Mouse (Mus musculus): ENCODE measurements around the gene Rif1. TPM values are rescaled to one million over a fixed set of nuclear protein-coding genes. Genes with fewer than 3 reads are reported as not detected.

Rif1 gene
- polyA plus RNA-seq, 1 experiment from 2014 or later = 11.8 TPM

- Histone ChIP-seq H3K27ac (ENCODE audit: low read length) (no peak overlapping the region), H3K36me3 (ENCODE audit: control insufficient read depth, insufficient read depth, low read length) (no peaks in the 10 kb centered on the region), H3K9me3 (ENCODE audit: control insufficient read depth, low read length) (no peaks in the 10 kb centered on the region), H3K4me1 (ENCODE audit: control insufficient read depth, insufficient read depth, low read length) (no peaks in the 10 kb centered on the region), H3K4me3 (ENCODE audit: low read length) (no peak overlapping the region), H3K27me3 (replicated peaks; ENCODE audit: control insufficient read depth, insufficient read depth, low read length) (no peaks in the 10 kb centered on the region), H3K9ac (ENCODE audit: low read depth, low read length) (no peak overlapping the region), H3K4me2 (ENCODE audit: low read depth, low read length) (no peak overlapping the region)
- no peak for ATAC-seq
These were observed 15.0 kb upstream of the Rif1 start for GRCm38 (mm10) chr2:52057681-52058080.

GRCm38 (mm10) chr2:52068641-52069040, 4.0 kb upstream of the Rif1 start:
- Histone ChIP-seq H3K4me3 (ENCODE audit: low read length) (no peak overlapping the region), H3K36me3 (ENCODE audit: control insufficient read depth, insufficient read depth, low read length) (no peaks in the 10 kb centered on the region), H3K27me3 (replicated peaks; ENCODE audit: control insufficient read depth, insufficient read depth, low read length) (no peaks in the 10 kb centered on the region), H3K27ac (ENCODE audit: low read length) (no peak overlapping the region), H3K4me1 (ENCODE audit: control insufficient read depth, insufficient read depth, low read length) (peaks cover 3% of the 10 kb centered on the region; the same call in 1 of the 2 replicates), H3K4me2 (ENCODE audit: low read depth, low read length) (no peak overlapping the region), H3K9me3 (ENCODE audit: control insufficient read depth, low read length) (no peaks in the 10 kb centered on the region), H3K9ac (ENCODE audit: low read depth, low read length) (no peak overlapping the region)
- no peak for ATAC-seq
- 76% methylated on average over 1 of the region's 1 CpGs for whole genome bisulfite sequencing

GRCm38 (mm10) chr2:52070816-52071215, 1.8 kb upstream of the Rif1 start:
- H3K9ac ChIP-seq (ENCODE audit: low read depth, low read length) = no peak overlapping the region
- no peaks in the 10 kb centered on the region; the same call in 1 of the 2 replicates for H3K36me3 ChIP-seq (ENCODE audit: control insufficient read depth, insufficient read depth, low read length)
- H3K27me3 ChIP-seq (replicated peaks; ENCODE audit: control insufficient read depth, insufficient read depth, low read length) = no peaks in the 10 kb centered on the region
- H3K4me3 ChIP-seq (ENCODE audit: low read length) = no peak overlapping the region
- 89% methylated on average over 5 of the region's 5 CpGs for WGBS
- no peak overlapping the region for H3K4me2 ChIP-seq (ENCODE audit: low read depth, low read length)
- H3K9me3 ChIP-seq (ENCODE audit: control insufficient read depth, low read length) = no peaks in the 10 kb centered on the region
- no peak for ATAC-seq
- no peak overlapping the region for H3K27ac ChIP-seq (ENCODE audit: low read length)
- H3K4me1 ChIP-seq (ENCODE audit: control insufficient read depth, insufficient read depth, low read length) = peaks cover 3% of the 10 kb centered on the region; the same call in 1 of the 2 replicates

GRCm38 (mm10) chr2:52071241-52071991, 1.2 kb upstream of the Rif1 start:
- Histone ChIP-seq H3K36me3 (ENCODE audit: control insufficient read depth, insufficient read depth, low read length) (no peaks in the 10 kb centered on the region; the same call in 1 of the 2 replicates), H3K4me2 (ENCODE audit: low read depth, low read length) (peak overlapping the region; percentile 72; the same call in 1 of the 2 replicates), H3K9me3 (ENCODE audit: control insufficient read depth, low read length) (no peaks in the 10 kb centered on the region), H3K27me3 (replicated peaks; ENCODE audit: control insufficient read depth, insufficient read depth, low read length) (no peaks in the 10 kb centered on the region), H3K4me3 (ENCODE audit: low read length) (no peak overlapping the region), H3K4me1 (ENCODE audit: control insufficient read depth, insufficient read depth, low read length) (peaks cover 3% of the 10 kb centered on the region; the same call in 1 of the 2 replicates), H3K27ac (ENCODE audit: low read length) (no peak overlapping the region), H3K9ac (ENCODE audit: low read depth, low read length) (no peak overlapping the region)
- ATAC-seq = no peak
- WGBS = 49% methylated on average over 13 of the region's 13 CpGs

GRCm38 (mm10) chr2:52072065-52072490, 554 bp upstream of the Rif1 start:
- no peaks in the 10 kb centered on the region for H3K27me3 ChIP-seq (replicated peaks; ENCODE audit: control insufficient read depth, insufficient read depth, low read length)
- peak overlapping the region; percentile 80; the same call in 1 of the 2 replicates for H3K27ac ChIP-seq (ENCODE audit: low read length)
- H3K36me3 ChIP-seq (ENCODE audit: control insufficient read depth, insufficient read depth, low read length) = no peaks in the 10 kb centered on the region; the same call in 1 of the 2 replicates
- peak overlapping the region; percentile 72 for H3K4me2 ChIP-seq (ENCODE audit: low read depth, low read length)
- H3K4me1 ChIP-seq (ENCODE audit: control insufficient read depth, insufficient read depth, low read length) = peaks cover 3% of the 10 kb centered on the region; the same call in 1 of the 2 replicates
- H3K4me3 ChIP-seq (ENCODE audit: low read length) = peak overlapping the region; percentile 98
- 6% methylated on average over 10 of the region's 10 CpGs for WGBS
- no peaks in the 10 kb centered on the region for H3K9me3 ChIP-seq (ENCODE audit: control insufficient read depth, low read length)
- H3K9ac ChIP-seq (ENCODE audit: low read depth, low read length) = peak overlapping the region; percentile 96
- ATAC-seq = peak; percentile 41

- no peaks in the 10 kb centered on the region for H3K27me3 ChIP-seq (replicated peaks; ENCODE audit: control insufficient read depth, insufficient read depth, low read length)
- peaks cover 3% of the 10 kb centered on the region; the same call in 1 of the 2 replicates for H3K4me1 ChIP-seq (ENCODE audit: control insufficient read depth, insufficient read depth, low read length)
- 1% methylated on average over 55 of the region's 56 CpGs for WGBS
- H3K27ac ChIP-seq (ENCODE audit: low read length) = peak overlapping the region; percentile 80
- H3K9me3 ChIP-seq (ENCODE audit: control insufficient read depth, low read length) = no peaks in the 10 kb centered on the region
- peak overlapping the region; percentile 96 for H3K9ac ChIP-seq (ENCODE audit: low read depth, low read length)
- peak overlapping the region; percentile 72 for H3K4me2 ChIP-seq (ENCODE audit: low read depth, low read length)
- peak; percentile 71 for ATAC-seq
- no peaks in the 10 kb centered on the region; the same call in 1 of the 2 replicates for H3K36me3 ChIP-seq (ENCODE audit: control insufficient read depth, insufficient read depth, low read length)
- H3K4me3 ChIP-seq (ENCODE audit: low read length) = peak overlapping the region; percentile 98
These were observed 691 bp downstream of the Rif1 start for GRCm38 (mm10) chr2:52073141-52073904.

- H3K36me3 ChIP-seq (ENCODE audit: control insufficient read depth, insufficient read depth, low read length) = peaks cover 3% of the 10 kb centered on the region
- H3K27me3 ChIP-seq (replicated peaks; ENCODE audit: control insufficient read depth, insufficient read depth, low read length) = no peaks in the 10 kb centered on the region
- no peaks in the 10 kb centered on the region for H3K9me3 ChIP-seq (ENCODE audit: control insufficient read depth, low read length)
- H3K9ac ChIP-seq (ENCODE audit: low read depth, low read length) = no peak overlapping the region
- no peaks in the 10 kb centered on the region for H3K4me1 ChIP-seq (ENCODE audit: control insufficient read depth, insufficient read depth, low read length)
- no peak overlapping the region for H3K4me3 ChIP-seq (ENCODE audit: low read length)
- 82% methylated on average over 2 of the region's 2 CpGs for WGBS
- no peak for ATAC-seq
- H3K27ac ChIP-seq (ENCODE audit: low read length) = no peak overlapping the region
- no peak overlapping the region for H3K4me2 ChIP-seq (ENCODE audit: low read depth, low read length)
These were observed 6.0 kb downstream of the Rif1 start for GRCm38 (mm10) chr2:52078666-52079065.

GRCm38 (mm10) chr2:52084013-52084412, 11.4 kb downstream of the Rif1 start:
- 93% methylated on average over 3 of the region's 3 CpGs for whole genome bisulfite sequencing
- no peak for ATAC-seq
- no peak overlapping the region for H3K27ac ChIP-seq (ENCODE audit: low read length)
- H3K4me3 ChIP-seq (ENCODE audit: low read length) = no peak overlapping the region
- no peaks in the 10 kb centered on the region for H3K9me3 ChIP-seq (ENCODE audit: control insufficient read depth, low read length)
- H3K4me1 ChIP-seq (ENCODE audit: control insufficient read depth, insufficient read depth, low read length) = no peaks in the 10 kb centered on the region
- no peak overlapping the region for H3K4me2 ChIP-seq (ENCODE audit: low read depth, low read length)
- peaks cover 8% of the 10 kb centered on the region; the same call in 1 of the 2 replicates for H3K36me3 ChIP-seq (ENCODE audit: control insufficient read depth, insufficient read depth, low read length)
- no peaks in the 10 kb centered on the region for H3K27me3 ChIP-seq (replicated peaks; ENCODE audit: control insufficient read depth, insufficient read depth, low read length)
- H3K9ac ChIP-seq (ENCODE audit: low read depth, low read length) = no peak overlapping the region

GRCm38 (mm10) chr2:52084571-52084970, 11.9 kb downstream of the Rif1 start:
- WGBS = 88% methylated on average over 2 of the region's 2 CpGs
- H3K9me3 ChIP-seq (ENCODE audit: control insufficient read depth, low read length) = no peaks in the 10 kb centered on the region
- no peak overlapping the region for H3K27ac ChIP-seq (ENCODE audit: low read length)
- H3K27me3 ChIP-seq (replicated peaks; ENCODE audit: control insufficient read depth, insufficient read depth, low read length) = no peaks in the 10 kb centered on the region
- no peak for ATAC-seq
- H3K36me3 ChIP-seq (ENCODE audit: control insufficient read depth, insufficient read depth, low read length) = peaks cover 8% of the 10 kb centered on the region; the same call in 1 of the 2 replicates
- H3K4me3 ChIP-seq (ENCODE audit: low read length) = no peak overlapping the region
- no peak overlapping the region for H3K9ac ChIP-seq (ENCODE audit: low read depth, low read length)
- H3K4me1 ChIP-seq (ENCODE audit: control insufficient read depth, insufficient read depth, low read length) = no peaks in the 10 kb centered on the region
- H3K4me2 ChIP-seq (ENCODE audit: low read depth, low read length) = no peak overlapping the region

Measured in intestine, embryonic 16.5 days (tissue).